Mouse (Mus musculus): Measurements from ENCODE around the gene Kdm4b.

The Kdm4b gene

DNA sequence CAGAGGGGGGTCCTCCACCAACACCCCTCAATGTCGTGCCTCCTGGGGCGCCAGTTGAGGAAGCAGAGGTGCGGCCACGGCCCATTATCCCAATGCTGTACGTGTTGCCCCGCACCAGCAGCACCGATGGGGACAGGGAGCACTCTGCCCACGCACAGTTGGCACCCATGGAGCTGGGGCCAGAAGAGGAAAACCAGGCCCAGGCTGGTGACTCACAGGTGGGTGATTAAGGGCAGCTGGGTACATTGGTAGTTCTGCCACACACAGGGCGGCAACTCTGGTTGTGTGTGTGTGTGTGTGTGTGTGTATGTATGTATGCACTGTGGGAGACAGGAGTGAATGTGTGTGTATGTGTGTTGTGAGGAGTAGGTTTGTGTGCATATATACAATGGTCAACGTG, 68.0 kb downstream of the Kdm4b start:
- no peak for DNase-seq

DNA sequence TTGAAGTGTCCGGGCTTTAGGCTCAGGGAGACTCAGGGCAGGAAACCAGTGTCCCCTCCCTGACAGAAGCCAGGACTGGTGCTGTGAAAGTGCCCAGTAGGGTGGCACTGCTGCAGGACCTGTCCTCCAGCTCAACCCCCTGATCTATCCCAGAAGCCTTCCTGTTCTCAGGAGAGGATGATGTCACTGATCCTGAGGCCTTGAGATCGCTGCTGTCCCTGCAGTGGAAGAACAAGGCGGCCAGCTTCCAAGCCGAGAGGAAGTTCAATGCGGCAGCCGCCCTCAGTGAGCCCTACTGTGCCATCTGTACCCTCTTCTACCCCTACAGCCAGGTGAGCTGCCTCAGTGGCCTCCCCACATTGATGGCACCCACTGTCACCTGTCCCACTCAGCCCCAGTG, 70.2 kb downstream of the Kdm4b start:
- DNase-seq, result no peak

DNA sequence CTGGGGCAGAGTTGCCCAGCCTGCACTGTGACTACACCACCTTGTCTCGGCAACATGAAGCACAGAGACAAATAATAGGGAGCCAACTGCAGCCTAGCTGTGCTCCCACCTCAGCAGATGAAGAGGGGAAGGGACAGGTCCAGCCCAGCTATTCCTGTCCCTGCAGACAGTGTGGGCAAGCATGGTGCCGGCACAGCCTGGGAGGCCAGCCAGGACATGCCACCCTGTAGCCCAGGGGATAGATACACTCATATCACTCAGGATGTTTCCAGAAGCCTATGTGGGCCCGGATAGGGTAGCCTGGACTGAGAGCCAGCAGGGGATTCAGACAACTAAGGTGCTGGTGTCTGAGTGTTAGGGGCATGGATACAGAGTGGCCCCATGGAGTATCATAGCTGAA, 74.4 kb downstream of the Kdm4b start:
- no peak for DNase-seq

DNA sequence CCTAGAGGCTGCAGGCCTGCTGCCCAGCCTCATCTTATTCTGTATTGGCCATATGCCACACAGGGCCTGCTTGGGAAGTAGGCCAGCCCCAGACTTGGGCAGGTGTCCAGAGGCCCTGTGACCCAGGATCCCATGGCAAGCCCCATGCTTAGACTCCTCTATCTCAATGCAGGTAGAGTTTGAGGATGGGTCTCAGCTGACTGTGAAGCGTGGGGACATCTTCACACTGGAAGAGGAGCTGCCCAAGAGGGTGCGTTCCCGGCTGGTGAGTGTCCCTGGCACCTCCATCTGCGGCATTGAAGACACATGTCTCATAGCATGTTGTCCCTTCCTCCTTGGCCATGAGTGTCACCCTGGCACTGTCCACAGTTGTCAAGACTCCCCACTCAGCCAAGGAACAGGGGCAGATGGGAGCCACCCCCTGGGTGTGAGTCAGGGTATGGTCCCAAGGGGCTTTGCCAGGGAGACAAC, 75.2 kb downstream of the Kdm4b start:
- DNase-seq, result peak; percentile 80 to 83

DNA sequence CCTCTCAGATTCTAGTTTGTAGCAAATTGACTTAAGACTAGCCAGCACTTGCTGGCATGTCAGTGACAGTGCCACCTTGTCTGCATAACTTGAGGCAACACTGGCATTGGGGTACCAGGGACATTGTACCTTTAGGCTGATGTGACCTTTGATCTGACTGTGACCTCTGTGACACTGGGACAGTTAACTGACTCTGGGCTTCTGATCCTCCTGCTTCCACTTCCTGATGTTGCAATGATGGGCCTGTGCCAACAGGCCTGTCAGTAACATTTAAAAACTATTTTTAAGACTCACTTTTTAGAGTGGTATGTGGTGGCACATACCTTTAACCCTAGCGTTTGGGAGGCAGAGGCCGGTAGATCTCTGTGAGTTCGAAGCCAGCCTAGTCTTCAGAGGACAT, 79.5 kb downstream of the Kdm4b start:
- no peak for DNase-seq

DNA sequence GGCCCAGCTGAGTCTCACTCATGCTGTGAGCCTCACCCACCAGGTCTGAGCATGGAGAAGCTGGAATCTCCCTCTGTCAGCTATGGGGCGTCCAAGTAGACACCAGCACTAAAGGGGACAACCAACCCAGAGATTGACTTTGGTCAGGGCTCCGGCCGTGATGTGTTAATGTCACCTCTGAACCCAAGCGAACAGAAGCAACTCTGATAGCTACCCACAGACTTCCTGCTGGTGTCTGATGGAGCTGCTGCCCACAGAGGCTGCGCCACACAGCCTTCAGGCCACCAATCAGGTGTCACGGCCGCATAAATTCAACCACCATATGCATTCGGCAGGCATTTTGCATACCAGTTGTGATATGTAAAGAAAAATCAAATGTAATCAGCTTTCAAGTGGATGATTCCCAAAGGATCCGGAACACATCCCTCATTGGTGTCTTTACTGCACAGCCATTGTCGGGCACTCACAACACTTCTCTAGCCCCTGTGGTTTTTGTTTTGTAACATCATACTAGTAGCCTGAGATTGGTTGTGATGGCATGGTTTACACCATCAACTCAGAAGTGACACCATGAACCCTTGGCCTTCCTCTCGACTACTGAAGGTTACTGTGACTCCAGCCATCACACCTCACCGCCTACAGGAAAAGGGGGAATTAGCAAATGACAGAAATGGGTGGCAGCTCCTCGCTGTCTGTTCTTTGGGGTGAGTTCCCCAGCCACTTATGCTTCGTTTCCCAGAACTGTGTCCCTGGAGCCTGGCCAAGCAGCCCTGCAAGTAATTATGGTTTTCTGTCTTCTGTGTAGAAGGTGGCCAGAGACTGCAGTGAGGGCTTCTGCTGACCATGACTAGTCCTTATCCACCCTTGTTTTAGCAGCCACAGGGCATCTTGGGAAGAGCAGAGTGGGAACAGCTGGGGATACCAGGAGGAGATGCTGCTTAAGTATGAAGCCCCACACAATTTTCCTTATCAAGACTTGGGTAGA, 80.3 kb downstream of the Kdm4b start:
- peak; percentile 63 to 71 for DNase-seq

DNA sequence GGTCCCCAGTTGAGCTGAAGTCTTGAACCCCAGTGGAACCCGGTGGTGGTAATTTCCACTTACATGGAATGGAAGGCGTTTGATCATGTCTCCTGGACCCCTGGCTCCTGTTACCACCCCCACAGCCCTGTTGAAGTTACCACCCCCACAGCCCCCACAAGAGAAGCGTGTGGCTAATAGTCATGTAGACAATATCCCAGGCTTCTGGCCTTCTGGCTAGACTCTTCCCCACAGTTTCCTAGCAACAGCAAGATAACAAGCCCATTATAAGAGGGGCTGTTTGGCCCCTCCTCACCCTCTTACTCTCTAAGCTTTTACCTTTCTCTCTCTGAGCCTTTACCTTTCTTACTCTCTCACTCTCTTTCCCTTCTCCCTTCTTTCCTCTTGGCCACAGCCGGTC, 81.0 kb downstream of the Kdm4b start:
- no peak for DNase-seq

DNA sequence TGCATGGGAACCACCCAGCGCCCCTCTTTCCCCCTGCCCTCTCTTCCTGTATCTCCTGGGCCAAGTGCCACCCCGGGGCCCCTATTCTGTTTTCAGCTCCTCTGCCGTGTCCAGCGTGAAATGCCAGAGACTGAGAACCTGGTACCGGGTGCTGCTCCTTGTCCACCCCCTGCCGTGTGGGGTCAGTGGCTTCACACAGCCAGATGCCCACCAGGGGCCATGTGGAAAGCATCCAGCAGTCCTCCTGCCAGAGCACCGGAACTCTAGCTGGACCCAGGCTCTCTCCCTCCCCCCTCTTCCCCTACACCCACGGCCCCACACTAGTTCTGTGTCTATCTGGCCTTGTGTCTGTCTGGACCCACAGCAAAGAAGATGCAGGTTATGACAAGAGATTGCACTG, 81.5 kb downstream of the Kdm4b start:
- peak in 1 of 2 experiments; percentile 53 for DNase-seq

DNA sequence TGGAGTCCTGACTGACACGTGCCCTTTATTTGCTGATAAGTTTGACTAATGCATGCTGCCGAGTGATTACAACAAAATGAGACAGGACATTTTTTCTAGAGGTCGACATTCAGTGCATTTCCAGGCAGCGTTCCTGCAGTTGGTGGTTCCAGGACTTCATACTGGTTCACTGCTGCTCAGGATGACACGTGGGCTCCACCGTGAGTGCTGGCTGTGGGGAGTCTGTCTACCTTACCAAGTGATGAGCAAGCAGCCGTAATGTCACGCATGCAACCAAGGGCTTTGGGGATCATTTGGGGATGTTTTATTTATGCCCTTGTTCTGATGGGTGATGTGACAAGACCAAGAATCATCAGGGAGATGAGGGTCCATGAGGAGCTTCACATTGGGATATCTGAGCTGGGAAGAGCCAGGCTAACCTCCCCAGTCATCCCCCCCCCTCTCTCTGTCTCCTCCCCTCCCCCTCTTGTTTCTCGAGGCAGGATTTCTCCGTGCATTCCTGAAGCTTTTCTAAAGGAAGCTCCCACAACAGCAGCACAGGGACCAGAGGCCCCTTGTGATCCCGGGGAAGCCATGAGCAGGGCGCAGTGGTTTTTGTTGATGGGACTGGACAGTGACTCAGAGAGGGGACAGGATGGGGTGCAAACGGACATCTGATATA, 83.2 kb downstream of the Kdm4b start:
- no peak for DNase-seq

DNA sequence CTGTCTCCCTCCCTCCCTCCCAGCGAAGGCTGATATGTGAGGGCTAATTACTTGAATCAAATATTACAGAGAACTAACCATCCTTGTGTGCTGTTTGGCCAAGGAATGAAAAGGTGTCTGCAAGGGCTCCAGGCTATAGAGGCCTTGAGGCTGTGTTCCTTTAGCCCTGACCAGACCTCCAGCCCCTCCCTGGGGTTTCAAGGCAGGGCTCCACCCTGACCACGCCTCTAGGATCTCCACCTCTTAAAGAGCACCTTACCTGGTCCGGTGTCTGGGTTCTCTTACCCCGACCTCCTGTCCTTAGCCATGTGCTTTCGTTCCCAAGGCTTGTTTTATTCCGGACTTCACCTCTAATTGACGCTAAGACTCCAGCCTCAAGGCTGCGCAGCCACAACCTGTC, 83.9 kb downstream of the Kdm4b start:
- DNase-seq, result no peak

DNA sequence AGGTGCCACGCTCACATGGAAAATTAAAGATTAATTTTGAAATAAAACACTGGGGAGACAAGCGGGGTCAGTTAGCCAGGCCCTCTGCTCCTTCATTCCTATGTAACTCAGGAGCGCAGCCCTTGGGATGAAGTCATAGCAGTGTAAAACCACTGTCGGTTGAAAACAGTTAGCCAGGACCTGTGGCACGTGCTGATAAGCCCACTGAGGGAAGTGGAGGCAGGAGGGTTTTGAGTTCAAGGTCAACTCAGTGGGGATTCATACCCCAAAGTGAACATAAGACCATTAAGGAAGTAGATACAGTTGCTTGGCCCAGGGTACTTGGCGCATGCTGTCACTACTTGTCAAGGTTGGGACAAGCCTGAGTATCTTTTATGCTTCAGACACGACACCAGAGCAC, 85.6 kb downstream of the Kdm4b start:
- DNase-seq, result no peak

DNA sequence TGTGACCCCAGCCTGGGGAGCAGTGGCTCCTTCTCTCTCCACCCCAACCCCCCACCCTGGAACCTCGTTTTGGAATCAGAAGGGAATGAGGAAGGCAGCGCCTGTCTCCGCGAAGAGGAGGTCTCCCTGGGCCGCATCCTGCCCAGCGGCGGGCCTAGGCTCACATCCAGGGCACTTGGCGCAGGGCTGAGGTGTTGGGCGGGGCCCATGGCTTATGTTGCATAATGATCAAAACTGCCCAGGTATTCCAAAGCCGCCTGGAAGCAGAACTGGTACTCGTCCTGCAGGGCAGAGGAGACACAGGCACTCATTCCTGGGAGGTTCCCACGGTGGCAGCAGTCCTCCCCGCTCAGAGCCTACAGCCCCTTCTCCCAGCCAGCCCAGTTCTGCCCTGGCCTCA, 87.3 kb downstream of the Kdm4b start:
- DNase-seq, result peak; percentile 60 to 66

DNA sequence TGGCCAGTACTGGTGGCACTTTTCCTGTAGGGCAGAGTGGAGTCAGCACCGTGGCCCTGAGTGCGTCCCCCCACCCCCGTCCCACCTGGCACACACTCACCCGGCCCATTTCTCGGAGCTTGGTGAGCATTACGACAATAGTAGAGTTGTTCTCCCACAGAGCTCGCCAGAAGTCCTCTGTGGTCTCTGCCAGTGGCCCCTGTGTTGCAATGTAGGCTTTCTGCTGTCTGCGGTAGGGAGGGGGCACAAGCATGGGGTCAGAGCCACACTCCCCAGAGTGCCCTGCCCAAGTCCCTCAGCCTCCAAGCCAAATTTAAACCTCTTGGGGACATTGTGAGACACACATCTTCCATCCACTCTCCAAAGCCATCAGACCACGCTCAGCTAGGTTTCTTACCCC, 88.9 kb downstream of the Kdm4b start:
- DNase-seq, result no peak

DNA sequence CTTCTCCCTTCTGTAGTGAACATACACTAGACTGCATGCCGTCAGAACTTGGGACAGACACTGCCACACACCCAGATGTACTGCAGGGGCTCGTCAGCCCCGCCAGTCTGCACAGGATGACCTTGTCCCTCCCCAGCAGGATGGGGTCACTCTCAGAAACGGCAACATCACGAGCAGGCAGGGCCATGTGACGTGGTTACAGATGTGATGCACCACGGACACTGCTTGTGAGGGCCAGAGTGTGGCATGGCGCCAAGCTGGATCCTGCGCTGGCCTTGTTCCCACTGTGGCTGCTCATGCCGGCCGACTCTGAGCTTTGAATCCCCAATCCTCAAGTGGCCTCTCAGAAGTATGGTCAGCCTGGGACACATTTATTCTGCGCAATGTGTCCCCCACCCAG, 92.4 kb downstream of the Kdm4b start:
- peak; percentile 57 to 61 for DNase-seq

DNA sequence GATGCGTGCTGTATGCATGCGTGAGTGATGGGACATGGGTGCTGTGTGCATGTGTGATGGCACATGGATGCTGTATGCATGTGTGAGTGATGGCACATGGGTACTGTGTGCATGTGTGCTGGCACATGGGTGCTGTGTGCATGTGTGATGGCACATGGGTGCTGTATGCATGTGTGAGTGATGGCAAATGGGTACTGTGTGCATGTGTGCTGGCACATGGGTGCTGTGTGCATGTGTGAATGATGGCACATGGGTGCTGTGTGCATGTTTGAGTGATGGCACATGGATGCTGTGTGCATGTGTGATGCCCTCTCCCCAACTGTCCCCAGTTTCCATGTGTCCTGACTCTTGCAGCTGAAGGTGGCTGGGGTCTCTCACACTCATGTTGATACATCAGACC, 94.2 kb downstream of the Kdm4b start:
- DNase-seq, result no peak

DNA sequence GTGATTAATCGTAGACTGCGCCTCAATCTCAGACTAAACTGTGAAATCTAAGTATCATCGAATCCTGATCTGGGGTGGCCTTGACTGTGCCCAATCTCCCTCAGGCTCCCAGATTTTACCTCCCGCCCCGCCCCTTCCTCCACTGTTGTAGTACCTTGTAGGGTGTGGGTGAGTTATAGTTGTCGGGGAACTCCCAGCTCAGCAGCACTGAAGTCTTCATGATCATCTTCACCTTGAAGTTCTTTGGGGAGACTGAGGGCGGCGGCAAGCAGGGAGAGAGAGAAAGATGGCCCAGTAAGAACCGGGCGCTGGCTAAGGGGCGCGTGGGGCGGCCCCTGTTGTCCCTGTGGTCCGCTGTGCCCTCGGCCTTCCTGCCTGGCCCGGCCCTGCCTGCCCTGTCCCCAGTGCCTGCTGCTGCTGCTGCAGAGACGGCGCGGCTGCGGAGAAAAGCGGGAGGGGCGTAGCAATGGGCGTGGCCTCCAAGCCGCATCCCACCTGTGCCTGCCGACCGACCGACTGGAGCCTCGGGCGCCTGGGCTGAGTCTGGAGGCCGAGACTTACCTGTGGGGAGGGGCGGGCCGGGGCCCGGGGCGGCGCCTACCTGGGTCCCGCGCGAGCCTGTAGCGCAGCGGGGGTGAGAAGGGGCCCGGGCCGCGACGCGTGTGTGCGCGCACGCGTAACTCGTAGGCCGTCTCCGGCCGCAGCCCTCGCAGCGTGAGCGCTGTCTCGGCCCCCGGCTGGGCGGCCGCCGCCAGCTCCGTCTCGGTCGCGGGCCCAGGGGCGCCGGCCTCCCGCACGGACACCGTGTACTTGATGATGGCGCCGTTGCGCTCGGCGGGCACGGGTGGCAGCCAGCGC, 99.1 kb downstream of the Kdm4b start:
- DNase-seq, result peak in 1 of 2 experiments; percentile 53

DNA sequence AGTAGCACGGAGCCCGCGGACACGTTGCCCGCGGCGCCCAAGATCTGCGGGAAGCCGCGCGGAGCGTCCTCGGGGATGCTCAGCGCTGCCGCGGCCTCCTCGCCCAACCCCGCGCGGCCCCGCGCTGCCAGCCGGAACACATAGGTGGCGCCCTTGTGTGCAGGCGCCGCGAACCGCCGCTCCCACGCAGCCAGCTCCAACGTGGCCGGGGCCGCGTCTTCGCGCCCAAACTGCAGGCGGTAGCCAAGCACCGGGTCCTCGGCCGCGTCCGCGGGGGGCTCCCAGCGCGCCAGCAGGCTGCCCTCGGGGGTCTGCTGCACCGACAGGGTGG, 99.7 kb downstream of the Kdm4b start:
- peak; percentile 89 to 91 for DNase-seq

DNA sequence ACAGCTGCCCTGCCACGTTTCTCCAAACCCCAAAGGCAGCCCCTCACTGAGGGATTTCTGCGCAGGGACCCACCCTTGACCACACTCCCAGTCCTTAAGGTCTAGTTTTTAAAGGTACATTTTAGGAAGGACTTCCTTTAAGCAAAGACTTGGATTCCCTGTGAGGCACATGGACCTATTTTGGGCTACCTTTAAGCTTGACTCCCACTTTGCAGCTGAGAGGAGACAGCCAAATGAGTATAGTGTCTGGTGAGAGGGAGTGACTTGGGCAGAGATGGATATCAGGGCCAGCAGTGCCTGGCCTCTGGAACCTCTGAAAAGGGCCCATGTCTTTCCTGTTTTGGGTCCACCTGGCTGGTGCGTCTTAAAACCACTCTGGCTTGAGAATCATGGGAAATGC, 100.1 kb downstream of the Kdm4b start:
- DNase-seq, result no peak

DNA sequence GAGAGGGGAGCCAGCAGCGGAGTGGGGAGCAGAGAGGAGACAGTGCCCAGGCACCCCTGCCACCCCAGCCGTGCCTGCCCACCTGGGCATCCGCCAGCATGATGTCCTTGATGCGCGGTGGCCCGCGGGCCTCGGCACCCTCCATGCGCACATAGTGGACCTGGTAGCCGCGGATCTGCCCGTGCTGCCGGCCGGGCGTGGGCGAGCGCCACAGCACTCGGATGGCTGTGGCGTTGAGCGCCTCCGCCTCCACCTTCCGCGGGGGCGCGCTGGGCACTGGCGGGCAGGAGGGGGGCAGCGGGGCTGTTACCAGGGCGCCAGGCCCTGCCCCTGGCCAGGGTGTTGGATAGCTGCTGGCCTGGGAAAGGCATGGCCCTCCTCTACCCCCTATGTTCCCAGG, 102.0 kb downstream of the Kdm4b start:
- no peak for DNase-seq

DNA sequence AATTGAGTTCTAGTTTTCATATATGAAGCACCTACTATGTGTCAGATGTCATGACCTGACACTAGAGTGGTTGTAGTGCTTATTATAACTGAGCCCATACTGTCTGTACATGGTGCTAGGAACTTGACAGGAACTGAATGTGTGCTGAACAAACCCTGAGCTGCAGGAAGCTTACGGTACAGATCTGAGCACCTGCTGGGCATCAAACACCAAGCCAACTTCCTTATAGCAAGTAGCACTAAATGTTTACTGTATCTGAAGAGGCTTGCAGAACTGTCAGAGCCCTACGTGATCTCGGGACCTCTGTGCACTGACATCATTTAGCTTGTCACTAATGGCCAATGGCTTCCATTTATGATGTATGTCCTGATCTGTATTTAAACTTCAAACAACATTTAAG, 105.7 kb downstream of the Kdm4b start:
- DNase-seq, result no peak

DNA sequence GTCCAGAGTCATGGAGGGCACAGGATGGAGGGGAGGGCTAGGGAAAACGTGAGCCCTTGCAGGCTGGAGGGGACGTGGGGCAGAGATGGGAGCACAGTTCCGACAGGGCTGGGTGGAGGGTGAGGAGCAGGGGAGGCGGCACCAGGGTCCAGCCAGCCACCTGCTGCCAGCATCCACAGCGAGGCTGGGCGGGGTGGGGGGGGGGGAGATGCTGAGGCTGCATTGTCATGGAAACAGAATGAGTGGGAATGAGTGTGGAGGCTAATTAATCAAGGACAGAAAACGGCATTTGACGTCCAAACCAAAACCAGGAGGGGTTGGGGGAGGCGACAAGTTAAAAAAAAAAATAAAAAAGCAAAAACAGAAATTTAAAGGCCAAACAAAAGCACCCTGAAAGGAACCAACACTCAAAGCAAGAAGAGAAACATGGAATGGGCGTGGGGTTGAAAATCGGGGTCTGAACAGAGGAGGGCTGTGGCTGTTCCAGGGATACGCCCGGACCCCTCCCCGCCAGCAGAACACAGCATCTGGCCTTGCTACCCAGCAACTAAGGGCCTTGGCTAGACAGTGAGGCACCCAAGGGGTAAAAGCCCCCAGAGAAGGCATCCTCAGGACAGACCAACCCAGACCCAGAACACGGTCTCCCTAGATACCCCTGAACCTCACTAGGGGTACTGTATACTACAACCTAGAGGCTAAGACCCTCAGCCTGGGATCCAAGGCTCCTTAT, 114.0 kb downstream of the Kdm4b start:
- no peak for DNase-seq

DNA sequence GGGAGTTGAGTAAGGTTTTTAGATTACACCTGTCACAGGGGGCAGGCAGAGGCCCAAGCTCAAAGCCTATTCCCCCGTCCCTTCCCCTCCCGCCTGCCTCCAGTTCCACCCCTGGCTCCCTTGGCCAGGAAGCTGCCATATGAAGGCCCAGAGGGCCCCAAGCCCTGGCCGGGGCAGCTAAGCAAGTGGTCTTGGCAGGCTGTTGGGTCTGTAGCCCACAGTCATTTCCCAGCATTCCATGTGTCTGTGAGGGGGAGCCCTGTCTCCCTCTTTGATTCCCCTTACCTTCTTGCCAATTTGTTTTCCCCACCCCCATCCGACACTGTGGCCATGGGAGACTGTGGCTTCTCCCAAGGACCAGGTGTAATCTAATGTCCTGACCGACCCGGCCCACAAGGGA, 116.5 kb downstream of the Kdm4b start:
- peak in 1 of 2 experiments; percentile 61 for DNase-seq
